Mouse (Mus musculus): Measurements from ENCODE around the gene Adtrp. TPM values are rescaled to one million over a fixed set of nuclear protein-coding genes. Genes with fewer than 3 reads are reported as not detected.

Adtrp gene
- polyA plus RNA-seq, 1 experiment from 2014 or later = not detected

- DNase-seq (ENCODE audit: low spot score, missing footprints) (no peak), ATAC-seq (ENCODE audit: low FRiP score) (no peak)
- Histone ChIP-seq H3K4me1 (ENCODE audit: control insufficient read depth, insufficient read depth, low read length) (no peaks in the 10 kb centered on the region), H3K9me3 (ENCODE audit: control insufficient read depth, low read length) (no peaks in the 10 kb centered on the region), H3K4me2 (no peak overlapping the region), H3K36me3 (ENCODE audit: control insufficient read depth, insufficient read depth, low read length) (no peaks in the 10 kb centered on the region), H3K4me3 (ENCODE audit: low read depth, low read length) (no peak overlapping the region), H3K9ac (ENCODE audit: low read length) (no peak overlapping the region), H3K27ac (ENCODE audit: low read depth, low read length) (no peak overlapping the region), H3K27me3 (ENCODE audit: control insufficient read depth, insufficient read depth, low read length) (no peaks in the 10 kb centered on the region)
- 80% methylated on average over 7 of the region's 7 CpGs for WGBS
Measured at GRCm38 (mm10) chr13:41872686-41873085, 25.2 kb upstream of the Adtrp start.

GRCm38 (mm10) chr13:41872161-41872562 lies 24.7 kb upstream of the Adtrp start:
- no peaks in the 10 kb centered on the region for H3K4me1 ChIP-seq (ENCODE audit: control insufficient read depth, insufficient read depth, low read length)
- no peak overlapping the region for H3K4me2 ChIP-seq
- ATAC-seq (ENCODE audit: low FRiP score) (no peak), DNase-seq (ENCODE audit: low spot score, missing footprints) (no peak)
- H3K9me3 ChIP-seq (ENCODE audit: control insufficient read depth, low read length) = no peaks in the 10 kb centered on the region
- H3K27ac ChIP-seq (ENCODE audit: low read depth, low read length) = no peak overlapping the region
- H3K36me3 ChIP-seq (ENCODE audit: control insufficient read depth, insufficient read depth, low read length) = no peaks in the 10 kb centered on the region
- no peak overlapping the region for H3K9ac ChIP-seq (ENCODE audit: low read length)
- H3K4me3 ChIP-seq (ENCODE audit: low read depth, low read length) = no peak overlapping the region
- no peaks in the 10 kb centered on the region for H3K27me3 ChIP-seq (ENCODE audit: control insufficient read depth, insufficient read depth, low read length)
- WGBS = 56% methylated on average over 8 of the region's 8 CpGs

DNA sequence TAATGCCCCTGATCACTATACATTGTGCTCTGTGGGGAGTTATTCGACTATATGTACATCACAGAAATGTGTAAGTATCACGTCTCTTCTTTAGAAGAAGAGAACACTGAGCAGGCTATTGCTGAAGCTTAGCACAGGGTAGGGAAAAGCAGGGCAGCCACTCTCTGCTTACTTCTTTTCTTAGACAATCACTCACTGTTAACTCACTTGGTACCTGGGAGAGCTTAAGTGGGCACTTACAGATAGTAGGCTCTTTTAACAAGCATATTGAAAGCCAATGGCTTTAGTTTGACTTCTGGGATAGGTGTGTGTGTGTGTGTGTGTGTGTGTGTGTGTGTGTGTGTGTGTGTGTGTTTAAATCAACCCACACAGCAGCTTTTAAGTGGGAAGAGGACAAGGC lies 20.0 kb upstream of the Adtrp start:
- Histone ChIP-seq H3K4me3 (ENCODE audit: low read depth, low read length) (no peak overlapping the region), H3K4me1 (ENCODE audit: control insufficient read depth, insufficient read depth, low read length) (no peaks in the 10 kb centered on the region), H3K27ac (ENCODE audit: low read depth, low read length) (no peak overlapping the region), H3K36me3 (ENCODE audit: control insufficient read depth, insufficient read depth, low read length) (no peaks in the 10 kb centered on the region), H3K27me3 (ENCODE audit: control insufficient read depth, insufficient read depth, low read length) (no peaks in the 10 kb centered on the region), H3K9ac (ENCODE audit: low read length) (no peak overlapping the region), H3K4me2 (no peak overlapping the region), H3K9me3 (ENCODE audit: control insufficient read depth, low read length) (no peaks in the 10 kb centered on the region)
- DNase-seq (ENCODE audit: low spot score, missing footprints) (no peak), ATAC-seq (ENCODE audit: low FRiP score) (no peak)
- 79% methylated on average over 2 of the region's 2 CpGs for whole genome bisulfite sequencing

DNA sequence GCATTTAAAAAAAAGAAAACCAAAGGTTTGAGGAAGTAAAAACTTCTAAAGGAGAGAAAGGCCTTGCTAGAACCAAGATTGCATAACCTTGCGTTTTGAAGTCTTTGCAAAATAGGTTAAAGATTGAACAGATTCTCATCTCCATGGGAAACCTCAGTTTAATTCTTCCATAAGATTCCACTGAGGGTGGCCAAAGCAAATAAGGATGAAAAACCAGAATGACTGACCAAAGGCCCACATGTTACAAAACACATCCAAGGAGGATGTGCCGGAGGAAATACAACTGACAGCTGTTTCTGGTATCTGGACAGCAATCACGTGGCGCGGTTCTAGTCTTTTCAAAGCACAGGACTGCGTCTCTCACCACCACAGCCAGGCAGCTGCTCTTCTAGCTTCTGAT lies 18.1 kb upstream of the Adtrp start:
- Histone ChIP-seq H3K36me3 (ENCODE audit: control insufficient read depth, insufficient read depth, low read length) (no peaks in the 10 kb centered on the region), H3K27me3 (ENCODE audit: control insufficient read depth, insufficient read depth, low read length) (no peaks in the 10 kb centered on the region), H3K9me3 (ENCODE audit: control insufficient read depth, low read length) (no peaks in the 10 kb centered on the region), H3K4me1 (ENCODE audit: control insufficient read depth, insufficient read depth, low read length) (no peaks in the 10 kb centered on the region), H3K4me3 (ENCODE audit: low read depth, low read length) (no peak overlapping the region), H3K9ac (ENCODE audit: low read length) (no peak overlapping the region), H3K4me2 (no peak overlapping the region), H3K27ac (ENCODE audit: low read depth, low read length) (no peak overlapping the region)
- ATAC-seq (ENCODE audit: low FRiP score) = no peak
- DNase-seq (ENCODE audit: low spot score, missing footprints) = no peak
- WGBS = 88% methylated on average over 6 of the region's 6 CpGs

GRCm38 (mm10) chr13:41865071-41865470 lies 17.6 kb upstream of the Adtrp start:
- Histone ChIP-seq H3K4me1 (ENCODE audit: control insufficient read depth, insufficient read depth, low read length) (no peaks in the 10 kb centered on the region), H3K27me3 (ENCODE audit: control insufficient read depth, insufficient read depth, low read length) (no peaks in the 10 kb centered on the region), H3K9me3 (ENCODE audit: control insufficient read depth, low read length) (no peaks in the 10 kb centered on the region), H3K36me3 (ENCODE audit: control insufficient read depth, insufficient read depth, low read length) (no peaks in the 10 kb centered on the region), H3K27ac (ENCODE audit: low read depth, low read length) (no peak overlapping the region), H3K9ac (ENCODE audit: low read length) (no peak overlapping the region), H3K4me3 (ENCODE audit: low read depth, low read length) (no peak overlapping the region), H3K4me2 (no peak overlapping the region)
- 65% methylated on average over 5 of the region's 5 CpGs for WGBS
- DNase-seq (ENCODE audit: low spot score, missing footprints) (no peak), ATAC-seq (ENCODE audit: low FRiP score) (no peak)

GRCm38 (mm10) chr13:41860603-41861405 lies 13.3 kb upstream of the Adtrp start:
- no peak overlapping the region for H3K4me2 ChIP-seq
- no peak overlapping the region for H3K27ac ChIP-seq (ENCODE audit: low read depth, low read length)
- H3K27me3 ChIP-seq (ENCODE audit: control insufficient read depth, insufficient read depth, low read length) = no peaks in the 10 kb centered on the region
- DNase-seq (ENCODE audit: low spot score, missing footprints) (no peak), ATAC-seq (ENCODE audit: low FRiP score) (no peak)
- no peak overlapping the region for H3K9ac ChIP-seq (ENCODE audit: low read length)
- 88% methylated on average over 15 of the region's 15 CpGs for WGBS
- H3K36me3 ChIP-seq (ENCODE audit: control insufficient read depth, insufficient read depth, low read length) = no peaks in the 10 kb centered on the region
- H3K4me3 ChIP-seq (ENCODE audit: low read depth, low read length) = no peak overlapping the region
- no peaks in the 10 kb centered on the region for H3K9me3 ChIP-seq (ENCODE audit: control insufficient read depth, low read length)
- no peaks in the 10 kb centered on the region for H3K4me1 ChIP-seq (ENCODE audit: control insufficient read depth, insufficient read depth, low read length)

GRCm38 (mm10) chr13:41855206-41856185 lies 8.0 kb upstream of the Adtrp start:
- H3K9me3 ChIP-seq (ENCODE audit: control insufficient read depth, low read length) = no peaks in the 10 kb centered on the region
- peaks cover 5% of the 10 kb centered on the region; the same call in 1 of the 2 replicates for H3K4me1 ChIP-seq (ENCODE audit: control insufficient read depth, insufficient read depth, low read length)
- no peak overlapping the region for H3K27ac ChIP-seq (ENCODE audit: low read depth, low read length)
- DNase-seq (ENCODE audit: low spot score, missing footprints) (no peak), ATAC-seq (ENCODE audit: low FRiP score) (no peak)
- no peaks in the 10 kb centered on the region for H3K27me3 ChIP-seq (ENCODE audit: control insufficient read depth, insufficient read depth, low read length)
- H3K36me3 ChIP-seq (ENCODE audit: control insufficient read depth, insufficient read depth, low read length) = no peaks in the 10 kb centered on the region
- H3K9ac ChIP-seq (ENCODE audit: low read length) = no peak overlapping the region
- WGBS = 58% methylated on average over 13 of the region's 13 CpGs
- H3K4me2 ChIP-seq = no peak overlapping the region
- H3K4me3 ChIP-seq (ENCODE audit: low read depth, low read length) = no peak overlapping the region

- Histone ChIP-seq H3K9ac (ENCODE audit: low read length) (no peak overlapping the region), H3K4me2 (no peak overlapping the region), H3K4me3 (ENCODE audit: low read depth, low read length) (no peak overlapping the region), H3K27ac (ENCODE audit: low read depth, low read length) (no peak overlapping the region), H3K36me3 (ENCODE audit: control insufficient read depth, insufficient read depth, low read length) (no peaks in the 10 kb centered on the region), H3K27me3 (ENCODE audit: control insufficient read depth, insufficient read depth, low read length) (no peaks in the 10 kb centered on the region), H3K4me1 (ENCODE audit: control insufficient read depth, insufficient read depth, low read length) (peaks cover 5% of the 10 kb centered on the region; the same call in 1 of the 2 replicates), H3K9me3 (ENCODE audit: control insufficient read depth, low read length) (no peaks in the 10 kb centered on the region)
- ATAC-seq (ENCODE audit: low FRiP score) = no peak
- WGBS = 57% methylated on average over 3 of the region's 3 CpGs
- DNase-seq (ENCODE audit: low spot score, missing footprints) = no peak
Measured at GRCm38 (mm10) chr13:41850727-41851378, 3.4 kb upstream of the Adtrp start.
